Mouse (Mus musculus) adrenal gland, postnatal 10 days (tissue): ENCODE measurements around the gene Cops4. TPM values are rescaled to one million over a fixed set of nuclear protein-coding genes. Genes with fewer than 3 reads are reported as not detected.
A peak's percentile ranks its signal among the peaks of the same experiment; 100 is the strongest.

Experiments
- DNase-seq: peaks from one replicate; pipeline ENCODE4 v3.0.0; 2021; ENCODE audit warnings: mixed read lengths
- long read RNA-seq, 2 experiments: library from polyadenylated mRNA; stranded (forward); transcript quantifications; one replicate each; pipeline ENCODE4 v2.0.0; 2021
- total RNA-seq, 2 experiments: library from RNA; stranded (reverse); gene quantifications; 2 replicates each; pipeline ENCODE4 v1.2.3; 2021

The Cops4 gene
- total RNA-seq, result 10 to 100 TPM; 70.1 to 73.6 TPM
- long read RNA-seq, experiment 1, transcript Cops4-201 (10 exons, 1,755 nt), result major isoform, 147 of 161 reads
- long read RNA-seq, experiment 1, partial matches to known transcripts, result 0 of 161 reads
- long read RNA-seq, experiment 1, other reads (novel, unspliced or antisense), result 14 of 161 reads
- long read RNA-seq, experiment 2, transcript Cops4-201 (10 exons, 1,755 nt), result major isoform, 67 of 79 reads
- long read RNA-seq, experiment 2, partial matches to known transcripts, result 2 of 79 reads
- long read RNA-seq, experiment 2, other reads (novel, unspliced or antisense), result 10 of 79 reads

GRCm38 (mm10) chr5:100518049-100519026, at the start of gene Cops4:
TSS of gene Cops4 (plus strand) at chr5:100518309.
- peak; percentile 97 for DNase-seq

GRCm38 (mm10) chr5:100476328-100476727, 41.8 kb upstream of the Cops4 start:
- DNase-seq, result no peak

GRCm38 (mm10) chr5:100477604-100478003, 40.5 kb upstream of the Cops4 start:
- DNase-seq, result no peak

- DNase-seq, result no peak
Observed at GRCm38 (mm10) chr5:100483569-100483968, 34.5 kb upstream of the Cops4 start.

- DNase-seq, result no peak
Observed at GRCm38 (mm10) chr5:100487120-100487519, 31.0 kb upstream of the Cops4 start.

GRCm38 (mm10) chr5:100488231-100488630, 29.9 kb upstream of the Cops4 start:
- no peak for DNase-seq

- DNase-seq, result no peak
Observed at GRCm38 (mm10) chr5:100489340-100489739, 28.8 kb upstream of the Cops4 start.

GRCm38 (mm10) chr5:100491704-100492103, 26.4 kb upstream of the Cops4 start:
- DNase-seq, result no peak

GRCm38 (mm10) chr5:100498436-100499180, 19.5 kb upstream of the Cops4 start:
- peak; percentile 91 for DNase-seq

GRCm38 (mm10) chr5:100499243-100499642, 18.9 kb upstream of the Cops4 start:
- DNase-seq, result no peak

- peak; percentile 38 for DNase-seq
Observed at GRCm38 (mm10) chr5:100499831-100500304, 18.2 kb upstream of the Cops4 start.

GRCm38 (mm10) chr5:100500458-100500961, 17.6 kb upstream of the Cops4 start, which contains the start of gene Lin54:
TSS of gene Lin54 (minus strand) at chr5:100500639.
- DNase-seq, result peak; percentile 92

- no peak for DNase-seq
Observed at GRCm38 (mm10) chr5:100501267-100501666, 16.8 kb upstream of the Cops4 start.

- no peak for DNase-seq
Observed at GRCm38 (mm10) chr5:100509247-100509646, 8.9 kb upstream of the Cops4 start.

GRCm38 (mm10) chr5:100512576-100512975, 5.5 kb upstream of the Cops4 start:
- DNase-seq, result no peak

GRCm38 (mm10) chr5:100519027-100519411, 910 bp downstream of the Cops4 start:
- DNase-seq, result no peak

- no peak for DNase-seq
Observed at GRCm38 (mm10) chr5:100520223-100520622, 2.1 kb downstream of the Cops4 start.

- DNase-seq, result no peak
Observed at GRCm38 (mm10) chr5:100523331-100523730, 5.2 kb downstream of the Cops4 start.

GRCm38 (mm10) chr5:100524921-100525320, 6.8 kb downstream of the Cops4 start:
- DNase-seq, result no peak

- DNase-seq, result no peak
Observed at GRCm38 (mm10) chr5:100525620-100526019, 7.5 kb downstream of the Cops4 start.

- peak; percentile 11 for DNase-seq
Observed at GRCm38 (mm10) chr5:100526164-100526563, 8.1 kb downstream of the Cops4 start.

GRCm38 (mm10) chr5:100535826-100536225, 17.7 kb downstream of the Cops4 start:
- no peak for DNase-seq
